ENCODE assay signal across 17 mouse cellular contexts in genomic region chr3:17865112-17865511, GRCm38 (mm10).
DNase-seq lines count a peak whose midpoint lies in the region; ATAC-seq and TF ChIP-seq lines count a peak whose summit lies in the region.
"Had no signal": no experiment of that assay in that cellular context is flagged by ENCODE, and none has a peak within 500 bp of the region (broad histone marks: within the 10 kb centered on the region; RNA-seq: fewer than 3 reads in every experiment).

No protein-coding gene starts in this region.

- TF ChIP-seq POLR2A in cerebellum, adult 2 months (IDR thresholded peaks at IDR 0.05; ENCODE audit: borderline replicate concordance, insufficient read depth, low read length): no peak

- peak; percentile 30 for DNase-seq in hindbrain, embryonic 14.5 days (ENCODE audit: low spot score)
- no peak for DNase-seq in hindbrain, embryonic 10.5 days (ENCODE audit: low spot score)
- peak; percentile 85 for DNase-seq in brain, adult 2 months (ENCODE audit: low read depth, low spot score)
- DNase-seq in cerebellum, adult 2 months: peak; percentile 31 to 83
- no peak for DNase-seq in adipocyte (ENCODE audit: low spot score)
- DNase-seq in thymus, postnatal 10 days (ENCODE audit: low spot score in 2 of 2): no peak
- DNase-seq: gastrocnemius, postnatal 36 days; lung, postnatal 10 days had no signal

- no peak overlapping the region for H3K4me3 ChIP-seq in hindbrain, embryonic 14.5 days (replicated peaks; ENCODE audit: low read length)
- H3K4me3 ChIP-seq in hindbrain, embryonic 10.5 days: no peak overlapping the region
- H3K4me3 ChIP-seq in cerebellum, adult 2 months (replicated peaks; ENCODE audit: insufficient read depth, low read depth, low read length): no peak overlapping the region
- H3K4me3 ChIP-seq in forebrain, embryonic 16.5 days (replicated peaks; ENCODE audit: low read length): no peak overlapping the region
- H3K4me3 ChIP-seq: embryonic facial prominence, embryonic 10.5 days; heart, embryonic 15.5 days; kidney, embryonic 15.5 days; limb, embryonic 15.5 days; midbrain, embryonic 15.5 days had no signal

- H3K4me2 ChIP-seq in hindbrain, embryonic 14.5 days (replicated peaks): no peak overlapping the region
- H3K4me2 ChIP-seq in forebrain, embryonic 16.5 days (ENCODE audit: low read length): no peak overlapping the region
- H3K4me2 ChIP-seq: heart, embryonic 15.5 days; kidney, embryonic 15.5 days; limb, embryonic 15.5 days; midbrain, embryonic 15.5 days had no signal

- ATAC-seq in hindbrain, embryonic 14.5 days (ENCODE audit: low FRiP score): no peak
- ATAC-seq in forebrain, embryonic 16.5 days: peak; percentile 53
- ATAC-seq in CD4-positive, CD25-positive, alpha-beta regulatory T cell, adult 4 months: no peak
- ATAC-seq: intestine, embryonic 16.5 days; midbrain, embryonic 15.5 days; Patski had no signal

- TF ChIP-seq CTCF in cerebellum, adult 2 months (IDR thresholded peaks at IDR 0.05; ENCODE audit: borderline replicate concordance, insufficient read depth, low read depth, low read length): no peak

- WGBS in hindbrain, embryonic 14.5 days: 72% methylated on average over 4 of the region's 4 CpGs
- 84% methylated on average over 4 of the region's 4 CpGs for WGBS in hindbrain, embryonic 10.5 days
- WGBS in cerebellum, adult 2 months: 4% methylated on average over 4 of the region's 4 CpGs
- 28% methylated on average over 4 of the region's 4 CpGs for WGBS in forebrain, embryonic 16.5 days

- H3K9ac ChIP-seq in hindbrain, embryonic 14.5 days: no peak overlapping the region
- H3K9ac ChIP-seq in forebrain, embryonic 16.5 days (replicated peaks; ENCODE audit: low read depth, low read length): no peak overlapping the region
- H3K9ac ChIP-seq: heart, embryonic 15.5 days; kidney, embryonic 15.5 days; limb, embryonic 15.5 days; midbrain, embryonic 15.5 days had no signal

- H3K27ac ChIP-seq in hindbrain, embryonic 14.5 days: no peak overlapping the region
- H3K27ac ChIP-seq in hindbrain, embryonic 10.5 days: no peak overlapping the region
- H3K27ac ChIP-seq in cerebellum, adult 2 months (ENCODE audit: insufficient read depth, low read length): no peak overlapping the region
- peak overlapping the region; percentile 17; the same call in 1 of the 2 replicates for H3K27ac ChIP-seq in forebrain, embryonic 16.5 days (ENCODE audit: low read length)
- H3K27ac ChIP-seq: embryonic facial prominence, embryonic 10.5 days; heart, embryonic 15.5 days; kidney, embryonic 15.5 days; limb, embryonic 15.5 days; midbrain, embryonic 15.5 days had no signal

- H3K4me1 ChIP-seq in hindbrain, embryonic 14.5 days (replicated peaks; ENCODE audit: control insufficient read depth, insufficient read depth, low read length): no peaks in the 10 kb centered on the region
- H3K4me1 ChIP-seq in hindbrain, embryonic 10.5 days (replicated peaks): no peaks in the 10 kb centered on the region
- H3K4me1 ChIP-seq in cerebellum, adult 2 months (ENCODE audit: control insufficient read depth, insufficient read depth, low read length): no peaks in the 10 kb centered on the region
- peaks cover 11% of the 10 kb centered on the region for H3K4me1 ChIP-seq in forebrain, embryonic 16.5 days (replicated peaks; ENCODE audit: control insufficient read depth, insufficient read depth, low read length)
- H3K4me1 ChIP-seq: embryonic facial prominence, embryonic 10.5 days; heart, embryonic 15.5 days; kidney, embryonic 15.5 days; limb, embryonic 15.5 days; midbrain, embryonic 15.5 days had no signal

- no peaks in the 10 kb centered on the region for H3K36me3 ChIP-seq in hindbrain, embryonic 14.5 days (replicated peaks; ENCODE audit: control insufficient read depth, insufficient read depth)
- no peaks in the 10 kb centered on the region for H3K36me3 ChIP-seq in hindbrain, embryonic 10.5 days
- H3K36me3 ChIP-seq in forebrain, embryonic 16.5 days (ENCODE audit: control insufficient read depth, insufficient read depth): no peaks in the 10 kb centered on the region
- H3K36me3 ChIP-seq: embryonic facial prominence, embryonic 10.5 days; heart, embryonic 15.5 days; kidney, embryonic 15.5 days; limb, embryonic 15.5 days; midbrain, embryonic 15.5 days had no signal

- H3K9me3 ChIP-seq in hindbrain, embryonic 14.5 days (ENCODE audit: control insufficient read depth, low read length): no peaks in the 10 kb centered on the region
- no peaks in the 10 kb centered on the region for H3K9me3 ChIP-seq in hindbrain, embryonic 10.5 days
- no peaks in the 10 kb centered on the region for H3K9me3 ChIP-seq in forebrain, embryonic 16.5 days (ENCODE audit: control insufficient read depth, low read length)
- H3K9me3 ChIP-seq: embryonic facial prominence, embryonic 10.5 days; heart, embryonic 15.5 days; kidney, embryonic 15.5 days; limb, embryonic 15.5 days; midbrain, embryonic 15.5 days had no signal

- no peaks in the 10 kb centered on the region for H3K27me3 ChIP-seq in hindbrain, embryonic 14.5 days (ENCODE audit: control insufficient read depth, insufficient read depth, low read length)
- no peaks in the 10 kb centered on the region for H3K27me3 ChIP-seq in hindbrain, embryonic 10.5 days (ENCODE audit: insufficient read depth, poor library complexity, severe bottlenecking)
- no peaks in the 10 kb centered on the region for H3K27me3 ChIP-seq in cerebellum, adult 2 months (ENCODE audit: control insufficient read depth, insufficient read depth, low read length)
- H3K27me3 ChIP-seq in forebrain, embryonic 16.5 days (replicated peaks; ENCODE audit: control insufficient read depth, insufficient read depth, low read length): no peaks in the 10 kb centered on the region
- H3K27me3 ChIP-seq: heart, embryonic 15.5 days; kidney, embryonic 15.5 days; limb, embryonic 15.5 days; midbrain, embryonic 15.5 days had no signal

Comparison
In these comparisons a context has a peak if more than half of its experiments do, and no peak if none do; other contexts are left out.
1. DNase-seq: peak in hindbrain, embryonic 14.5 days (single experiment), brain, adult 2 months (single experiment) and cerebellum, adult 2 months (2 of 2); none in hindbrain, embryonic 10.5 days (single experiment), adipocyte (single experiment) and thymus, postnatal 10 days (0 of 2).